Mouse (Mus musculus) lung, postnatal 0 days (tissue): ENCODE measurements around the gene Lrg1. TPM values are rescaled to one million over a fixed set of nuclear protein-coding genes. Genes with fewer than 3 reads are reported as not detected.

Source experiments
- ATAC-seq: fragments of 200-750 bp; cut with Nextera tagmentation; 2 replicates; pipeline ENCODE4 v1.8.0; 2017; ENCODE audit warnings: moderate library complexity
- DNase-seq: peaks from one replicate; pipeline ENCODE4 v3.0.0-alpha.2; 2016; ENCODE audit warnings: low spot score
- H3K27ac ChIP-seq: fragments of 300-500 bp; sonication (generic); 2 replicates; pipeline ENCODE4 v1.5.1; 2014; ENCODE audit warnings: antibody characterized with exemption, mild to moderate bottlenecking, low read length, mixed read lengths
- H3K27me3 ChIP-seq: fragments of 300-500 bp; sonication (generic); replicated peaks from 2 replicates; pipeline ENCODE4 v1.6.1; 2014; ENCODE audit warnings: low read length, mixed read lengths; ENCODE audit not compliant: insufficient read depth
- H3K36me3 ChIP-seq: fragments of 300-500 bp; sonication (generic); 2 replicates; pipeline ENCODE4 v1.6.1; 2014; ENCODE audit warnings: low read length, mixed read lengths; ENCODE audit not compliant: insufficient read depth
- H3K4me1 ChIP-seq: fragments of 300-500 bp; sonication (generic); 2 replicates; pipeline ENCODE4 v1.6.1; 2014; ENCODE audit warnings: antibody characterized with exemption, low read depth, low read length, mixed read lengths; ENCODE audit not compliant: insufficient read depth
- H3K4me2 ChIP-seq: fragments of 300-500 bp; sonication (generic); replicated peaks from 2 replicates; pipeline ENCODE4 v1.6.1; 2014; ENCODE audit warnings: low read depth, mild to moderate bottlenecking, low read length, moderate library complexity, mixed read lengths
- H3K4me3 ChIP-seq: fragments of 300-500 bp; sonication (generic); 2 replicates; pipeline ENCODE4 v1.5.1; 2014; ENCODE audit warnings: low read depth, low read length
- H3K9ac ChIP-seq: fragments of 300-500 bp; sonication (generic); replicated peaks from 2 replicates; pipeline ENCODE4 v1.6.1; 2014; ENCODE audit warnings: low read depth, mild to moderate bottlenecking
- H3K9me3 ChIP-seq: fragments of 300-500 bp; sonication (generic); 2 replicates; pipeline ENCODE4 v1.6.1; 2016; ENCODE audit warnings: low read length, mixed read lengths
- CTCF ChIP-seq: IDR thresholded peaks from 2 replicates; pipeline ENCODE4 v1.5.1; 2016; ENCODE audit warnings: antibody characterized with exemption, mild to moderate bottlenecking
- EP300 ChIP-seq: IDR thresholded peaks from 2 replicates; pipeline ENCODE4 v1.6.1; 2016; ENCODE audit warnings: antibody characterized with exemption, mild to moderate bottlenecking, control low read depth
- WGBS: fragments of 180-500 bp; shearing (Covaris S2); extraction: QIAGEN DNeasy Blood & Tissue Kit; methylation state at CpG from one replicate; pipeline ENCODE4 v1.1.7; 2014; 5-methylcytosine and 5-hydroxymethylcytosine counted together
- polyA plus RNA-seq: library from polyadenylated mRNA; unstranded; fragments of >200 nt; fragmentation: Nextera tagmentation; extraction: Ambion mirVana; gene quantifications from 2 replicates; pipeline ENCODE4 v1.2.1, GENCODE M21; 2015

Gene Lrg1
- polyA plus RNA-seq, 1 experiment from 2014 or later, result 36.3 TPM

DNA sequence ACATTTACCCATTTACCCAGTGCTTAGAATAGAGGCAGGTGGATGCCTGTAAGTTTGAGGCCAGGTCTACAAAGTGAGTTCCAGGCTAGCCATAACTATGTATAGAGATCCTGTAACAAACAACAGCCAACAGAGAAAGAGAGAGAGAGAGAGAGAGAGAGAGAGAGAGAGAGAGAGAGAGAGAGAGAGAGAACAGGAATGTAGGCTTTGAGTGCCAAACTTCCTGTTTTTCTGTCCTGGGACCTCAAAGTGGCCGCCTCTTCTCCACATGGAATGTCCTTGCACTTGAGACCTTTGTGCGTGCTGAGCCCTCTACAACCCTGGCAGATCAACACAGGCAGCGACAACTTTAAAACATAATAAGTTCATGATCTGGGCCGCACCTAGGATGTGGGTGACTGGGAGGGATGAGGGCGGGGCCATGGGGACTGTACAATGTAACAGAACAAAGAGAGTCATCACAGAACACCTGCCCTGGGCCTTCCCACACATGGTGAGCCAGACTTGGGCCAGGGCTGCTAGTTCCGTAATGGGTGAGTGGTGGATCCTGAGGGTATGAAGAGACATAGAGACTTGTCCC lies 41.8 kb upstream of the Lrg1 start:
- Histone ChIP-seq H3K27me3 (no peaks in the 10 kb centered on the region), H3K4me1 (peaks cover 10% of the 10 kb centered on the region; the same call in 1 of the 2 replicates), H3K36me3 (no peaks in the 10 kb centered on the region), H3K4me2 (no peak overlapping the region), H3K9me3 (no peaks in the 10 kb centered on the region), H3K4me3 (no peak overlapping the region), H3K27ac (no peak overlapping the region), H3K9ac (no peak overlapping the region)
- WGBS, result 45% methylated on average over 6 of the region's 6 CpGs
- DNase-seq (peak; percentile 51), ATAC-seq (0 out of 2 replicates have a peak, but pooled peaks have one; percentile 7)
- TF ChIP-seq EP300 (no peak), CTCF (no peak)

DNA sequence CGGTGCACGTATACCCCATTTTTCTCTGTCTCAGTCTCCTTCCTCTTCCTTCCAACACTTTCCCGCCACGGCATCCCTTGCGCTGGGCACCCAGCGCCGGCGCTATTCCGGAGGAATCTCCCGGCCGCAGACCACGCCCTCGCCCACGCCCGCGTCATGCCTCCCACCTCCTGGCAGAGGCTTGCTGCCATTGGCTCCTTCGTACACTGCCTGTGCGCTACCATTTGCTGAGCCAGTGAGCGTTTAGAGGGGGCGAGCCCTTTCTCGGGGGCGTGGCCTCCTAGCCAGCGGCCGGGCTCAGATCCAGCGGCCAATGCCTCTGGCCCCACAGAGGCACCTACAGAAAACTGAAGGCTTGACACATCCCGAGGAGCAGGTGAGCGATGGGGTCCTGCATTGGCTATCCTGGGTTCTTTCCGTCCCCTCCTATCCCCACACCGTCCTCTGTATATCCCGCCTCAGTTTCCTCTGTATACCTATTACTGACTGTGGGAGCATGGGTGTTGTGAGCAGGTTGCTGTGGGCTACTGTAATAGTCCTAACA lies 40.5 kb upstream of the Lrg1 start, which contains the start of gene Tnfaip8l1:
TSS of gene Tnfaip8l1 (plus strand) at position 247 of the 544 bp plus-strand sequence.
- peak; percentile 98 for DNase-seq
- H3K27ac ChIP-seq, result no peak within 1 kb of the TSS
- peak; percentile 99 for ATAC-seq
- H3K4me3 ChIP-seq, result peak within 1 kb of the TSS; percentile 28
- H3K9ac ChIP-seq, result no peak within 1 kb of the TSS
- TF ChIP-seq EP300, result no peak
- no peak for TF ChIP-seq CTCF
- no peaks in the 10 kb centered on the region for H3K9me3 ChIP-seq
- WGBS, result 1% methylated on average over 30 of the region's 30 CpGs
- 0 out of 2 replicates have a peak, but pooled peaks cover 2% of the 10 kb centered on the region for H3K27me3 ChIP-seq
- H3K4me2 ChIP-seq, result peak within 1 kb of the TSS; percentile 54
- H3K36me3 ChIP-seq, result no peaks in the 10 kb centered on the region
- H3K4me1 ChIP-seq, result peaks cover 10% of the 10 kb centered on the region; the same call in 1 of the 2 replicates

DNA sequence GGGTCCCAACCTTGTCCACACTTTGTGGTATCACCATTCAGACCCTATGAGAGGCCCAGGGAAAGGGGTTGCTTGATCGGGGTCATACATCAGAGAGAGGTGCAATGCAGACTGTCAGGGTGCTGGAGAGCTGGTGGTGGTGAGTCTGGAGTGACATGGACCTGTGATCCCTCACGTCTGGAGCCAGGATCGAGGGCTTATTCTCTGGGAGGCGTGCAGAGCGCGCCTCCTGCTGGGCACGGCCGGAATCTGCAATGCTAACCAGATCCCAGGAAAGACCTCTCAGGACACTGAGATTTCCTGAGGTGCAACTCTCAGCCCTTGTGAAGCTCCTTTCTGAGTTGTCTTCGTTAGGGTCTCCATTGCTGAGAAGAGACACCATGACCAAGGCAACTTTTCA lies 37.9 kb upstream of the Lrg1 start:
- Histone ChIP-seq H3K9ac (no peak overlapping the region), H3K36me3 (no peaks in the 10 kb centered on the region), H3K9me3 (no peaks in the 10 kb centered on the region), H3K4me1 (peaks cover 10% of the 10 kb centered on the region; the same call in 1 of the 2 replicates), H3K27ac (no peak overlapping the region), H3K4me3 (no peak overlapping the region), H3K27me3 (0 out of 2 replicates have a peak, but pooled peaks cover 5% of the 10 kb centered on the region), H3K4me2 (no peak overlapping the region)
- ATAC-seq (0 out of 2 replicates have a peak, but pooled peaks have one; percentile 13), DNase-seq (peak; percentile 76)
- TF ChIP-seq EP300 (no peak), CTCF (peak; percentile 92)
- 2% methylated on average over 9 of the region's 9 CpGs for WGBS

DNA sequence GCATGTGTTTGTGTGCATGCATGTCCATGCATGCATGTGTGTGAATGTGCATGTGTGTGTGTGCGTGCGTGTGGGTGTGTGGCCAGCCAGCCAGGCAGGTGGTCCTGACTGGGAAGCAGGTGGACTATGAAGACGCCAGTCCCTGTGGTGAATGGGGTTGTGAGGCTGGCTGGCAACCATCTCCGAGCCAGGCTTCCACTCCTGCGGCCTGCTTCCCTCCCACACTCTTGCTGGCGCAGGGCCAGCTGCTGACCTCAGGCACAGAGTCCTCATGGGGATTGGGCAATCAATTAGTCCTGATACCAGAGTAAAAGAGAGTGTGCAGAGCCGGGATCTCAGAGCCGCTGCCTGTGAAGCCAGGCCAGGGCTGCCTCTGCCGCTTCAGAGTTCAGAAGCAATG lies 31.8 kb upstream of the Lrg1 start:
- 28% methylated on average over 9 of the region's 9 CpGs for WGBS
- H3K27me3 ChIP-seq, result 0 out of 2 replicates have a peak, but pooled peaks cover 10% of the 10 kb centered on the region
- ATAC-seq, result peak; percentile 86

GRCm38 (mm10) chr17:56149897-56150296 lies 28.1 kb upstream of the Lrg1 start:
- no peaks in the 10 kb centered on the region for H3K9me3 ChIP-seq
- no peaks in the 10 kb centered on the region for H3K36me3 ChIP-seq
- no peak overlapping the region for H3K9ac ChIP-seq
- DNase-seq (no peak), ATAC-seq (no peak)
- no peak overlapping the region for H3K27ac ChIP-seq
- WGBS, result 35% methylated on average over 2 of the region's 2 CpGs
- H3K4me3 ChIP-seq, result no peak overlapping the region
- H3K4me1 ChIP-seq, result no peaks in the 10 kb centered on the region
- H3K27me3 ChIP-seq, result peaks cover 20% of the 10 kb centered on the region
- no peak overlapping the region for H3K4me2 ChIP-seq
- no peak for TF ChIP-seq EP300
- no peak for TF ChIP-seq CTCF

More for the DNA sequence above, 31.8 kb upstream of the Lrg1 start:
- no peak overlapping the region for H3K9ac ChIP-seq
- no peak overlapping the region for H3K27ac ChIP-seq
- no peaks in the 10 kb centered on the region for H3K4me1 ChIP-seq
- no peak for TF ChIP-seq CTCF
- no peak for TF ChIP-seq EP300
- no peak overlapping the region for H3K4me2 ChIP-seq
- no peaks in the 10 kb centered on the region for H3K36me3 ChIP-seq
- no peaks in the 10 kb centered on the region for H3K9me3 ChIP-seq
- H3K4me3 ChIP-seq, result no peak overlapping the region
- DNase-seq, result peak; percentile 85

GRCm38 (mm10) chr17:56148790-56149618 lies 27.2 kb upstream of the Lrg1 start:
- DNase-seq (no peak), ATAC-seq (no peak)
- 3% methylated on average over 30 of the region's 30 CpGs for WGBS
- H3K27me3 ChIP-seq, result peaks cover 22% of the 10 kb centered on the region
- peak overlapping the region; percentile 20 for H3K4me2 ChIP-seq
- no peaks in the 10 kb centered on the region for H3K36me3 ChIP-seq
- no peak overlapping the region for H3K9ac ChIP-seq
- H3K4me1 ChIP-seq, result no peaks in the 10 kb centered on the region
- H3K27ac ChIP-seq, result no peak overlapping the region
- no peak overlapping the region for H3K4me3 ChIP-seq
- H3K9me3 ChIP-seq, result no peaks in the 10 kb centered on the region
- TF ChIP-seq CTCF (no peak), EP300 (no peak)
